Mouse (Mus musculus) adipocyte (in vitro differentiated cells): Measurements from ENCODE around the gene S100a16.

Source experiments
- DNase-seq: peaks from one replicate; pipeline ENCODE4 v3.0.0-alpha.2; 2016; ENCODE audit warnings: low spot score

Gene S100a16

DNA sequence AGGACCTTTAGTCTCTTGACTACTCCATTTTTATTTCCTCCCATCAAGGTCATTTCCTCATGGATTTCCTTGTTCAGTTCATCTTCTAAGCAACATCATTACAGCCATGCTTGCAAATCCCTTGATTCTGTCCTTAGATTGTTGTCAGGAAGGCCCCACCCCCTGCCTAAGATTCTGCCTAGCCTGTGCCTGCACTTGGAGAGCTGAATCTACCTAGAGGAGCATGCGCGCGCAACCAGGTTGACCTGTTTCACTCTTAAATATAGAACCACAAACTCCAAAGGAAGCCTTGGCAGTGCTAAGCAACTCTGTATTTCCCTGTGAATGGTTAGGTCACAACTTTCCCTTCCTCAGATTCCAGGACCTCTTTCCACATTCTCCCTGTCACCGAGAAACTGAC lies 19.3 kb upstream of the S100a16 start:
- no peak for DNase-seq

GRCm38 (mm10) chr3:90525421-90525820 lies 11.6 kb upstream of the S100a16 start:
- peak; percentile 84 for DNase-seq

DNA sequence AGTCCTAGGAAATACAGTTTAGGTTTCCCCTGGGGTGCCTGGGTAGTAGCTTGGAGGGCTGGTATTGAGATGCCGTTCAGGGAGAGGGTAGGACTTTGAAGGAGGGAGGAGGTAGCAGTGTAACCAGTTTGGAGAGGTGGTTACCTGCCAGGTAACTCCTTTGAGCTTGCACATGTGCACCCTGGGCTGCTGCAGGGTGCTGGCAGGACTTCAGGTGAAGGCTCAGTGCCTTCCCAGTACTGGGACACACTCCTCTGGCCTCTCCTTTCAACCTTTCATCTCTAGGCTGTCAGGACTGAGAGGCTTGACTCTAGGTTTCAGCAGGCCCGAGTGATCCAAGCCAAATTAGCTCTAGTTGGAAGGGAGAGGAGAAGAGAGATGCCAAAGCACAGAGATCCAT lies 11.0 kb upstream of the S100a16 start:
- DNase-seq: no peak

- no peak for DNase-seq
These were observed 10.5 kb upstream of the S100a16 start, which contains the start of gene S100a14 for GRCm38 (mm10) chr3:90526580-90526979. S100a14 (plus strand) TSS chr3:90526856.

- no peak for DNase-seq
These were observed 9.7 kb upstream of the S100a16 start for GRCm38 (mm10) chr3:90527291-90527873.

GRCm38 (mm10) chr3:90531713-90532112 lies 5.3 kb upstream of the S100a16 start:
- no peak for DNase-seq

- DNase-seq: no peak
These were observed 1.6 kb upstream of the S100a16 start for GRCm38 (mm10) chr3:90535446-90535845.

DNA sequence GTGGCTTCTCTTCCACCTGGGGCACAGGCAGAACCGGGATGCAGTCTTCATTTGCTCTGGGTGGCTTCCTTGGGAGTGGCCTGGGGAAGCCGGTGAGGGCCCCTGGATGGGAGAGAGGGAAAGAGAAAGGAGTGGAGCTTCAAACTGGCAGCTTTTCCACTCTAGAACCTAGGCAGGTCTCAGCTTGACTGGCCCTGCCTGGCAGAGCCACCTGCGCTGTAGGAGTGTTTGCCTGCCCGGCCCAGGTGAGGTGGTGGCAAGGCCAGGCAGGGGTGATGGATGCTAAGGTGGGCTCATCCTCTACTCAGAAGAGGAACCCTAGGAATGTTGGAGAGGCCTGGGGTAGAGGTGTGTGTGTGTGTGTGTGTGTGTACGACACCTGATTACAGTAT lies 847 bp downstream of the S100a16 start:
- no peak for DNase-seq

DNA sequence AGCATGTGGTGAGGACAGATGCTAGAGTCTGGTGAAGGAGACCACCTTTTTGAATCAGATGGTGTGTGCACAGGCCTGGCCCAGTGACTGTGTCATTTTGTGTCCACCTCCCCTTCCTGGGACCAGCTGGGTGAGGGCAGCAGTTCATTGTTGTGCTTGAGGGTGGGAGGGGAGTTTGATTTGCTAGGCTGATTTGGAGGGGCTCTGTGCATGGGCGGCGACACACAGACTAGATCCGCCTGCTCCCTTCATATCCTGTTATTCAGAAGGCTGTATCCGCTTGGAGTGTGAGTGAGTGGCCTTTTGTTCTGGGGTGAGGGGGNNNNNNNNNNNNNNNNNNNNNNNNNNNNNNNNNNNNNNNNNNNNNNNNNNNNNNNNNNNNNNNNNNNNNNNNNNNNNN lies 3.9 kb downstream of the S100a16 start:
- DNase-seq: no peak

GRCm38 (mm10) chr3:90549676-90550420 lies 12.8 kb downstream of the S100a16 start:
- DNase-seq: peak; percentile 46

DNA sequence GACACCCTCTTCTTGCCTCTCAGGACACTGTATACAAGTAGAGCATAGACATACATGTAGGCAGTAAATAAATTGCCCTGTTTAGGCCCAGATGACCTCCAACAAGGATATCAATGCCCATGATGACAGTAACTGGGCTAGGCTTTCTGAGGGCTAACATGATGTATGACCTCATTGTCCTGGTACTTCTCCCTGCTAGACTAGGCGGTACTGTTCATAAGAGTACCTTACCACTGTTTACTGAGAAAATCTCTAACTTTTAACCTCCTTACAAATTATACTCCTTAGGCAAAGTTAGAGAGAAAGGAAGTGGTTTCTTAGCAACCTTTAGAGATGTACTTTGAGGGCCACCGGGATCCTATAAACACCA lies 13.4 kb downstream of the S100a16 start:
- no peak for DNase-seq

- DNase-seq: no peak
These were observed 15.2 kb downstream of the S100a16 start for GRCm38 (mm10) chr3:90552231-90552630.

- peak; percentile 85 for DNase-seq
These were observed 18.9 kb downstream of the S100a16 start for GRCm38 (mm10) chr3:90555954-90556353.

GRCm38 (mm10) chr3:90560008-90560628 lies 23.1 kb downstream of the S100a16 start, which contains the start of gene S100a3:
S100a3 (plus strand) TSS chr3:90560578.
- DNase-seq: no peak

DNA sequence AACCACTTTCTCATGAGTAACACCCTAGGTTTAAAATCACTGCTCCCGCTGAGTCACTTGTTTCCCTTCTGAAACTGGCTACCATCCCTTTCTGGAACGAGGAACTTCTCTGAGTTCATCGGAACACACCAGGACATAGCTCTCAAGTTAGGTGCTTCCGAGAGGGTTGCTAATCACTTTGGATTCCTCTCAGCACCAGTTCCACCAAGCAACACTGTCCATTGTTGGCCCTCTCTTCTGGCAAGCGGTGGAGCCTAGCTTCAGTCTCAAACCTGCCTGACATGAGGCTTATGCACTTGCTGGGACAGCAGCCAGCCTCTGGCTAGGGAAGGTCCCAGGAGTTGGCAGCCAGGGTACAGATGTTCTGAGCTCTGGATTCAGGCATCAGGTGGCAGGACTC lies 37.6 kb downstream of the S100a16 start:
- DNase-seq: peak; percentile 77

GRCm38 (mm10) chr3:90575320-90575719 lies 38.3 kb downstream of the S100a16 start:
- no peak for DNase-seq

GRCm38 (mm10) chr3:90576351-90577001 lies 39.4 kb downstream of the S100a16 start:
- DNase-seq: no peak

- peak; percentile 79 for DNase-seq
These were observed 42.4 kb downstream of the S100a16 start for GRCm38 (mm10) chr3:90579433-90579832.

GRCm38 (mm10) chr3:90581141-90581540 lies 44.1 kb downstream of the S100a16 start:
- no peak for DNase-seq

GRCm38 (mm10) chr3:90582156-90582555 lies 45.1 kb downstream of the S100a16 start:
- DNase-seq: no peak

GRCm38 (mm10) chr3:90582556-90582955 lies 45.5 kb downstream of the S100a16 start:
- DNase-seq: no peak

GRCm38 (mm10) chr3:90583893-90584292 lies 46.8 kb downstream of the S100a16 start:
- no peak for DNase-seq

DNA sequence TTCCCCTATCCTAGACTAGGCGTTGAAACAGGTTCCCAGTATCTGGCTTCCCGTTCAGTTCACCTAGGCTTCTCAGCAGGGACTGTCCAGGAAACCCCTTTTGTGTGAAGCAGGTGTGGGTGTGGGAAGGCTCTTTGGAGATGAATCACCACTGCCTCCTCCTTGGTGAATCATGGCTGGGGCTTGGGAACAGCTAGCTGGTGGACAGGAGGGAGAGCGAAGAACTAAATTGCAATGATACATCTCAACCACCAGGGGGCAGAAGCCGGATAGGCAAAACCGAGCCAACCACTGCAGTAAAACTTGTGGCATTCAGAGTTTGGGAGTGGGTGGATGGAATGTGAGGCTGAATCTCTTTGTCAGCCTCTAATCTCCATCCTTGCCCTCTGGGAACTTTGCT lies 48.5 kb downstream of the S100a16 start:
- peak; percentile 86 for DNase-seq
